Mouse (Mus musculus): ENCODE data around the gene Cntnap5a. TPM values are rescaled to one million over a fixed set of nuclear protein-coding genes. Genes with fewer than 3 reads are reported as not detected.

Cntnap5a gene
- polyA plus RNA-seq (2012; ENCODE audit: insufficient read depth, low replicate concordance), result not detected in 2 replicates

DNA sequence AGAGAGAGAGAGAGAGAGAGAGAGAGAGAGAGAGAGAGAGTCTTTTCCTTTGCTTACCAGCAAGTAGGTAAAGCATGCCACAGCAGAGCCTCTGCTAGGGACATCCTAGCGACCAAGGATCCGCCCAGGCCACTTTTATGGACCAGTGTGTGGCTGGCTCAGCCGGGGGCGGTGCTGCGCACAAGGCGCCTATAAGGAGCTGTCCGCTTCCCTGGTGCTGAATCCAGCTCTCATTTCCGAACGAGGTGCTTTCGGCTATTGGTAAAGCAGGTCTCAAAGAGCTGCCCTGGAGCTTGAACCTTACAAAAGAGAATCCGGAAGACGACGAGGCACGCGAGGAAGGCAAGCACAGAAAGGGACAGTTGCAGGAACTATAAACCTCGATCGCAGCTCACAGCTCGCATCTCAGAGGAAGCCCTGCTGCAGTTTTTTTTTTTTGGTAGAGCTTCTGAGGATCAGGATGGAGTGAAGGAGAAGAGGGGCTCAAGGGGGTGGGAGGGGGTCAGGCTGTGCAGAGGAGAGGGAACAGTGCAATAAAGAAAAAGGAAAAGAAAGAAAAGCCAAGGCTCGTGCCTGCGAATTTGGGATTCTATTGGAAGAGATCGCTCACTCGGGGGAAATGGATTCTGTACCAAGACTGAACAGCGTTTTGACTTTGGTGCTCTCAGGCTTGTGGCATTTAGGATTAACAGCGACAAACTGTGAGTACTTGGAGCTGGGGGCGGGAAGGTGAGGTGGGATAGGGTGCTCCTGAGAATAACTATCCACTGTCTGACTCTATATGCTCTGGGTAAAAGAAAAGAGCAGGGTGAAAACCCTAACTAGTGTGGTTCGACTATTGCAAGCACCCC, at the start of gene Cntnap5a:
Gene Cntnap5a, plus strand, starts transcription at position 239 of the 851 bp plus-strand sequence.
- no peak within 1 kb of the TSS for H3K4me3 ChIP-seq (replicated peaks)
- no peaks in the 10 kb centered on the region for H3K4me1 ChIP-seq
- H3K36me3 ChIP-seq (replicated peaks; ENCODE audit: low read length), result no peaks in the 10 kb centered on the region
- H3K27me3 ChIP-seq (replicated peaks), result no peaks in the 10 kb centered on the region
- H3K9me3 ChIP-seq, result no peaks in the 10 kb centered on the region
- no peak for TF ChIP-seq FLI1 (IDR thresholded peaks at IDR 0.05; ENCODE audit: low read length)
- no peak for TF ChIP-seq GATA1 (IDR thresholded peaks at IDR 0.05; ENCODE audit: borderline replicate concordance, low read length)

DNA sequence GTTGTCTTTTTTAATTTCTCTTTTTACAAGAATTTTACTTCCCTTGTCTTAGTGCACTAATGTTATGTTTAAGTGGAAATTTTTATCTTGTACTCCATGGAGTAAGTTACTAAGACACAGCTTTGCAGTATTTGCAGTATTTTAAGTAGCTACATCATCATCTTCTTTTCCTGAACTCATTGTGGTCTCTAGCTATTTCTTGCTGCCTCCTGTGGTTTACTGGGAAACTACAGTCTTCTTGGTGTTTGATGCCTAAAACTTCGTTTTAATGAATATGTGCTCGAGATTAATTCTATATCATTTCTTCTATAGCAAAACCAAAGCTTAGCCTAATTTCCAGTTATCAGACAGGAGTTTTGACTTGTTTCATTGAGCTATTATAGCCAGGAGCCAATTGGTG, 37.6 kb upstream of the Cntnap5a start:
- no peaks in the 10 kb centered on the region for H3K9me3 ChIP-seq
- H3K4me1 ChIP-seq, result no peaks in the 10 kb centered on the region
- H3K27me3 ChIP-seq (replicated peaks), result no peaks in the 10 kb centered on the region
- no peaks in the 10 kb centered on the region for H3K36me3 ChIP-seq (replicated peaks; ENCODE audit: low read length)
- no peak overlapping the region for H3K4me3 ChIP-seq (replicated peaks)
- no peak for TF ChIP-seq FLI1 (IDR thresholded peaks at IDR 0.05; ENCODE audit: low read length)
- no peak for TF ChIP-seq GATA1 (IDR thresholded peaks at IDR 0.05; ENCODE audit: borderline replicate concordance, low read length)

DNA sequence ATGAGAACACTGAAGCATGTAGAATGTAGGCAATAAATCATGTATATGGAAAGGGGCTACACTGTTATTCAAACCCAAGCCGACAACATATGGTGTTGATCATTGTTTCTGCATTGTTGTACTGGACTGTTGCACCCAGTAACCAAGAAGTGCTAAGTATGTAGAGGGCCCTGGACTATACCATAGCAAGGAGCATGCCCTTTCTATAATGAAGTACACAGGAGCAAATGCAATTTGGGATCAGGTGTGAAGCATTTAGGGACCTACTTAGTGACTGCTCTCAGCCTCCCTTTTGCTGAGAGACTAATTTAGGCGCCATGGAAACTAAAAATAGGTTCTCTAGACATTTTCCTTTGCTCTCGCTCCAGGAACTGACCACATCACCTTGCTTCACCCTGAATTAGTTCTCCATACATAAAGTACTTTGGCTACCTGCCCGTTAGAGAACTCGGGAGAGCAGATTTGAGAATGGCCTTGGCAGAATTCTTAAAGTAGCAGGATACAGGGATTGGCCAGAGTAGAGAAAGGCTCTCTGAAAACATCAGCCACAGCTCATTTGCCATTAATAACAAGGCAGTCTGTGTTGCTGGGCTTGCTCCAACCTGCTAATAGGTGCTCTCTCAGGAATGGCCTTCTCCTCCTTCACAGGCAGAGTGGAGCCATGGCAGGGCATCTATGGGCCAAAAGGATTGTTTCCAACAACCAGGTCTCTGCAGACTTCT, 26.1 kb upstream of the Cntnap5a start:
- H3K9me3 ChIP-seq, result peaks cover 3% of the 10 kb centered on the region; the same call in 1 of the 2 replicates
- no peak overlapping the region for H3K4me3 ChIP-seq (replicated peaks)
- TF ChIP-seq FLI1 (IDR thresholded peaks at IDR 0.05; ENCODE audit: low read length) (no peak), GATA1 (IDR thresholded peaks at IDR 0.05; ENCODE audit: borderline replicate concordance, low read length) (no peak)
- no peaks in the 10 kb centered on the region for H3K36me3 ChIP-seq (replicated peaks; ENCODE audit: low read length)
- no peaks in the 10 kb centered on the region for H3K27me3 ChIP-seq (replicated peaks)
- H3K4me1 ChIP-seq, result no peaks in the 10 kb centered on the region

DNA sequence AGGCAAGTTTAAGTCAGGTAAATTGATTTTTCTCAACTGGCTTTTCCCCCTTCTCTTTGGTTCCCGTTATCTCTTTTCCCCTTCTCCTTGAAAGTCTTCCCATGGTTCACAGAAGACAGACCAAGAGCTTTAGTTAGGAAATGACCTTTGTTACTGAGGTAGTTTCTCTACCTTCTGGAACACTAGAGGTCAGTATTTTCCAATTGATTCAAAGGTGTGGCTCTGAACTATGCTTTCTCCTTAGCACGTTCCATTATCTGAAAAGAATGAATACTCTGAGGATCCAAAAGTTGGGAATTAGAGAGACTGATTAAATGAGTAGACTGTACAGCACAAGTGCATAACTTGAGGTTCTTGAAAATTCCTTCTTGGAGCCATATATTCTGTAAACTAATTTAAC, 1.9 kb downstream of the Cntnap5a start:
- Histone ChIP-seq H3K36me3 (replicated peaks; ENCODE audit: low read length) (no peaks in the 10 kb centered on the region), H3K4me3 (replicated peaks) (no peak overlapping the region), H3K9me3 (no peaks in the 10 kb centered on the region), H3K27me3 (replicated peaks) (no peaks in the 10 kb centered on the region), H3K4me1 (no peaks in the 10 kb centered on the region)
- TF ChIP-seq GATA1 (IDR thresholded peaks at IDR 0.05; ENCODE audit: borderline replicate concordance, low read length), result no peak
- no peak for TF ChIP-seq FLI1 (IDR thresholded peaks at IDR 0.05; ENCODE audit: low read length)

DNA sequence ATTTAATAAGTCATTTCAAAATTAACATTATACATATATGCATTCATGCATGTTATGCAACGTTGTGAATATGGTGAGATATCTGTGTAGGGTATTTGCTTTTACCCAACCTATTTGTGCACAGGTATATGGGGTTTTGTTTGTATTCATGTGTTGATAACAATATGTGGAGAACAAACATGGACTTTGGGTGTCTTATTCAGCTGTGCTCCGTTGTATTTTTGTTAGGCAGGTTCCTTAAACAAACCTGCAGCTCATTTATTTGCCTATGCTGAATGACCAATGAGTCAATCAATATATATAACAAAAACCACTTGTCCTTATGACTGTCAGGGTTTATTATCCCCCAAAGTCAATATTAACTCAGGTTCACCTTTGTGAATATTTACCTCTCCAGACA, 15.2 kb downstream of the Cntnap5a start:
- H3K4me1 ChIP-seq, result no peaks in the 10 kb centered on the region
- TF ChIP-seq GATA1 (IDR thresholded peaks at IDR 0.05; ENCODE audit: borderline replicate concordance, low read length), result no peak
- no peak for TF ChIP-seq FLI1 (IDR thresholded peaks at IDR 0.05; ENCODE audit: low read length)
- H3K27me3 ChIP-seq (replicated peaks), result no peaks in the 10 kb centered on the region
- H3K36me3 ChIP-seq (replicated peaks; ENCODE audit: low read length), result no peaks in the 10 kb centered on the region
- no peaks in the 10 kb centered on the region for H3K9me3 ChIP-seq
- H3K4me3 ChIP-seq (replicated peaks), result no peak overlapping the region

DNA sequence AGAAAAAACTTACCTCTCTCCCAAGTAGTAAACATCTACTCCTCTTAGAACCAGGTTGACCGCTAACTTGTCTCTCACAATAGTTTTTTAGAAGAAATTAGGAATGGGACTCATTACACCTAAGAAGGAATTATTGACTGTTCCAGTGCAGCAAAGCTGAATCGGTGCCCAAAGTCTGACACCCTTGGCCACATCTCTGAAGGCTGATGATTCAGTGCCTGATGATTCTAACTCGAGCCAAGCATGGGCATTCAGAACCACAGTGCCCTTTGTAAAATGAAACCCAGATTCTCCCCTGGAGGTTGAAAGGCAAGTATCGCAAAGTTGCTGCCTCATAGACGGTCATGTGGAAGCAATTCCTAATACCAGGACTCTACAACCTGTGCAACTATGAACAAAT, 58.0 kb downstream of the Cntnap5a start:
- TF ChIP-seq FLI1 (IDR thresholded peaks at IDR 0.05; ENCODE audit: low read length), result no peak
- no peak for TF ChIP-seq GATA1 (IDR thresholded peaks at IDR 0.05; ENCODE audit: borderline replicate concordance, low read length)
- H3K36me3 ChIP-seq (replicated peaks; ENCODE audit: low read length), result no peaks in the 10 kb centered on the region
- H3K27me3 ChIP-seq (replicated peaks), result no peaks in the 10 kb centered on the region
- H3K9me3 ChIP-seq, result no peaks in the 10 kb centered on the region
- no peak overlapping the region for H3K4me3 ChIP-seq (replicated peaks)
- H3K4me1 ChIP-seq, result no peaks in the 10 kb centered on the region

DNA sequence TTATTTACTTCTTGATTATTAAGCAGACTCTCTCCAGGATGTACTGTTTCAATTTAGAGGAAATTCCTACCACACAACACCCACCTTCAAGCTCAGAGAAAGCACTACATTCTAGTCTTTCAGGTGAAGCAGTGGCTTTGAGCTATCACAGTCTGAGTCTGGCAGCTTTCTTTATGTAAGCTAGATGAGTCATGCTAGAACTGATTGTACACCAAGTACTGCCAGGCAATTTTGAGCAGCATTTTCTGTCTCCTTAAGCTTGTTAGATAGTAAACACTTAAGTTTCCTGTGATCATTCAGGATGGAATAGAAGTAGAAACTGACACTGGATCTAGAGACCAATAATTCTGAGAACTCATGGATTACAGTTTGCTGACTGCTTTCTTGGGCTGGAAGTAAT, 61.0 kb downstream of the Cntnap5a start:
- Histone ChIP-seq H3K9me3 (no peaks in the 10 kb centered on the region), H3K36me3 (replicated peaks; ENCODE audit: low read length) (no peaks in the 10 kb centered on the region), H3K27me3 (replicated peaks) (no peaks in the 10 kb centered on the region), H3K4me1 (no peaks in the 10 kb centered on the region), H3K4me3 (replicated peaks) (no peak overlapping the region)
- TF ChIP-seq GATA1 (IDR thresholded peaks at IDR 0.05; ENCODE audit: borderline replicate concordance, low read length), result no peak
- no peak for TF ChIP-seq FLI1 (IDR thresholded peaks at IDR 0.05; ENCODE audit: low read length)

DNA sequence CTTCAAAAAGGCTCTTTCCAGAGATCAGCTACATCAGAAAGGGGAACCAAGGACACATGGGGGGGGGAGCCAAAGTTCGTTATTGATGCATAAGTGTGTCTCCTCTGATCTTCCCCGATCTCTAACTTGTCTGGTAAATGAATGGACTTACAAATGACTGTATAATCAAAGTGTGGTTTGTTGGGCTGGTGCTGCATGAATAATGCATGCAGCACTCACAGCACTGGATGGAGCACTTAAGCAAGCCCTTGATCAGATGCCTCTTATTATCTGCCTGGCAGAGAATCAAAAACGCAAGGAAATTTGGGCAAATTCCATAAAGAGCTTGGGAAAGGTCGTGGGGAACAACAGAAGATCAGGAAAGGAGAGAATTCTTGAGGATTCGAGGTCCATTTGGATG, 100.2 kb downstream of the Cntnap5a start:
- no peaks in the 10 kb centered on the region for H3K27me3 ChIP-seq (replicated peaks)
- H3K4me3 ChIP-seq (replicated peaks), result no peak overlapping the region
- no peaks in the 10 kb centered on the region for H3K36me3 ChIP-seq (replicated peaks; ENCODE audit: low read length)
- no peaks in the 10 kb centered on the region for H3K4me1 ChIP-seq
- no peak for TF ChIP-seq GATA1 (IDR thresholded peaks at IDR 0.05; ENCODE audit: borderline replicate concordance, low read length)
- TF ChIP-seq FLI1 (IDR thresholded peaks at IDR 0.05; ENCODE audit: low read length), result no peak
- H3K9me3 ChIP-seq, result no peaks in the 10 kb centered on the region

DNA sequence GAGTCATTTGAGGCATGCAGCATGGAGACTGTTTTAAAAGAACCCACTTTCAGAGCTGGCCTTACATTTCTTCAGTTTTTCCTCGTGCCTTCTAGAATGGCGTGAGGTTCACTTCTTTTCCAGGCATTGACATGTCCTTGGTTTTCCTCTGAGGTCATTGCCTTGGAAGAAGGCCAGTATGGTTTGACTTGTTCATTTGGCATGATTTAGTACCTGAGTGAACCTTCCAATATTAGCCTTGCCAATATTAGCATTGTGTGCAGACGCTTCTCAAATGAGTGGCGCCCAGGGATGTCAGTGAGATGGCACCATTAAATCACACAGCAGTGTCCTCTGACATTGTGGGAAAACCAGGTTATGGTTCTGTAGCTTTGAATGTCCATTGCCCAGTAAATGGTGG, 158.0 kb downstream of the Cntnap5a start:
- H3K4me3 ChIP-seq (replicated peaks), result no peak overlapping the region
- H3K27me3 ChIP-seq (replicated peaks), result no peaks in the 10 kb centered on the region
- H3K4me1 ChIP-seq, result no peaks in the 10 kb centered on the region
- no peaks in the 10 kb centered on the region for H3K36me3 ChIP-seq (replicated peaks; ENCODE audit: low read length)
- no peaks in the 10 kb centered on the region for H3K9me3 ChIP-seq
- TF ChIP-seq FLI1 (IDR thresholded peaks at IDR 0.05; ENCODE audit: low read length), result no peak
- no peak for TF ChIP-seq GATA1 (IDR thresholded peaks at IDR 0.05; ENCODE audit: borderline replicate concordance, low read length)

DNA sequence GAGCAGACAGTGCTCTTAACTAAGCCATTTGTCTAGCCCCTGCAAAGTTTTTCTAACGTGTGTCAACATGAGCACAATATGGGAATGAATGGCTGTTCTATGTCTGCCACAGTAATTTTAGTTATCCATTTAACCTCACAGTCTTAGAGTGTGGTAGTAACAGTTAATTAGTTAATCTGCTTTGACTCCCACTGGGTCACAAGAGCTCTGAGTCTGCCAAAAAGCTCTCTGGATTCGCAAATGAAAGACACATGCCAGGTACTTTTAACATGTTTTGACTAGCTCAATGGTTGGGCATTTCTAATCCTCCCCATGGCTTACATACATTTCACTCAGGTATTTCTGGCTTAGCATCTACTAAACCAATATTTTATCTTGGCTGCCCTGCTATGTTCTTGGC, 163.0 kb downstream of the Cntnap5a start:
- Histone ChIP-seq H3K4me1 (no peaks in the 10 kb centered on the region), H3K4me3 (replicated peaks) (no peak overlapping the region), H3K9me3 (no peaks in the 10 kb centered on the region), H3K27me3 (replicated peaks) (no peaks in the 10 kb centered on the region), H3K36me3 (replicated peaks; ENCODE audit: low read length) (no peaks in the 10 kb centered on the region)
- no peak for TF ChIP-seq GATA1 (IDR thresholded peaks at IDR 0.05; ENCODE audit: borderline replicate concordance, low read length)
- no peak for TF ChIP-seq FLI1 (IDR thresholded peaks at IDR 0.05; ENCODE audit: low read length)

Data from megakaryocyte, embryonic 14.5 days (primary cell).